Mouse (Mus musculus) lung, postnatal 0 days (tissue): ENCODE data around the gene Gm3250. TPM values are rescaled to one million over a fixed set of nuclear protein-coding genes. Genes with fewer than 3 reads are reported as not detected.
"Not testable (repeated sequence)": the region's sequence is repeated elsewhere in the genome, so short reads cannot be mapped to it uniquely, and the experiment has no call there.

ENCODE experiments used
- ATAC-seq: fragments of 200-750 bp; cut with Nextera tagmentation; 2 replicates; pipeline ENCODE4 v1.8.0; 2017; ENCODE audit warnings: moderate library complexity
- DNase-seq: peaks from one replicate; pipeline ENCODE4 v3.0.0-alpha.2; 2016; ENCODE audit warnings: low spot score
- H3K27ac ChIP-seq: fragments of 300-500 bp; sonication (generic); 2 replicates; pipeline ENCODE4 v1.5.1; 2014; ENCODE audit warnings: antibody characterized with exemption, mild to moderate bottlenecking, low read length, mixed read lengths
- H3K27me3 ChIP-seq: fragments of 300-500 bp; sonication (generic); replicated peaks from 2 replicates; pipeline ENCODE4 v1.6.1; 2014; ENCODE audit warnings: low read length, mixed read lengths; ENCODE audit not compliant: insufficient read depth
- H3K36me3 ChIP-seq: fragments of 300-500 bp; sonication (generic); 2 replicates; pipeline ENCODE4 v1.6.1; 2014; ENCODE audit warnings: low read length, mixed read lengths; ENCODE audit not compliant: insufficient read depth
- H3K4me1 ChIP-seq: fragments of 300-500 bp; sonication (generic); 2 replicates; pipeline ENCODE4 v1.6.1; 2014; ENCODE audit warnings: antibody characterized with exemption, low read depth, low read length, mixed read lengths; ENCODE audit not compliant: insufficient read depth
- H3K4me2 ChIP-seq: fragments of 300-500 bp; sonication (generic); replicated peaks from 2 replicates; pipeline ENCODE4 v1.6.1; 2014; ENCODE audit warnings: low read depth, mild to moderate bottlenecking, low read length, moderate library complexity, mixed read lengths
- H3K4me3 ChIP-seq: fragments of 300-500 bp; sonication (generic); 2 replicates; pipeline ENCODE4 v1.5.1; 2014; ENCODE audit warnings: low read depth, low read length
- H3K9ac ChIP-seq: fragments of 300-500 bp; sonication (generic); replicated peaks from 2 replicates; pipeline ENCODE4 v1.6.1; 2014; ENCODE audit warnings: low read depth, mild to moderate bottlenecking
- H3K9me3 ChIP-seq: fragments of 300-500 bp; sonication (generic); 2 replicates; pipeline ENCODE4 v1.6.1; 2016; ENCODE audit warnings: low read length, mixed read lengths
- CTCF ChIP-seq: IDR thresholded peaks from 2 replicates; pipeline ENCODE4 v1.5.1; 2016; ENCODE audit warnings: antibody characterized with exemption, mild to moderate bottlenecking
- EP300 ChIP-seq: IDR thresholded peaks from 2 replicates; pipeline ENCODE4 v1.6.1; 2016; ENCODE audit warnings: antibody characterized with exemption, mild to moderate bottlenecking, control low read depth
- WGBS: fragments of 180-500 bp; shearing (Covaris S2); extraction: QIAGEN DNeasy Blood & Tissue Kit; methylation state at CpG from one replicate; pipeline ENCODE4 v1.1.7; 2014; 5-methylcytosine and 5-hydroxymethylcytosine counted together
- polyA plus RNA-seq: library from polyadenylated mRNA; unstranded; fragments of >200 nt; fragmentation: Nextera tagmentation; extraction: Ambion mirVana; gene quantifications from 2 replicates; pipeline ENCODE4 v1.2.1, GENCODE M21; 2015

The Gm3250 gene
- polyA plus RNA-seq, 1 experiment from 2014 or later = not detected

GRCm38 (mm10) chr10:77772142-77772541 lies 10.2 kb downstream of the Gm3250 start:
- not testable (repeated sequence) for H3K27ac ChIP-seq, H3K4me3 ChIP-seq, H3K4me1 ChIP-seq, H3K4me2 ChIP-seq, DNase-seq, H3K9me3 ChIP-seq, H3K36me3 ChIP-seq, H3K27me3 ChIP-seq, H3K9ac ChIP-seq, ATAC-seq
- WGBS = 89% methylated on average over 1 of the region's 3 CpGs

GRCm38 (mm10) chr10:77771225-77771624 lies 11.1 kb downstream of the Gm3250 start, which contains the start of gene Gm3238:
Gm3238 (minus strand) TSS chr10:77771325.
- not testable (repeated sequence) for H3K4me1 ChIP-seq, H3K27me3 ChIP-seq, H3K9me3 ChIP-seq, H3K36me3 ChIP-seq, H3K4me3 ChIP-seq, H3K27ac ChIP-seq, DNase-seq, H3K9ac ChIP-seq, H3K4me2 ChIP-seq, ATAC-seq
- WGBS = 60% methylated on average over 1 of the region's 1 CpGs

DNA sequence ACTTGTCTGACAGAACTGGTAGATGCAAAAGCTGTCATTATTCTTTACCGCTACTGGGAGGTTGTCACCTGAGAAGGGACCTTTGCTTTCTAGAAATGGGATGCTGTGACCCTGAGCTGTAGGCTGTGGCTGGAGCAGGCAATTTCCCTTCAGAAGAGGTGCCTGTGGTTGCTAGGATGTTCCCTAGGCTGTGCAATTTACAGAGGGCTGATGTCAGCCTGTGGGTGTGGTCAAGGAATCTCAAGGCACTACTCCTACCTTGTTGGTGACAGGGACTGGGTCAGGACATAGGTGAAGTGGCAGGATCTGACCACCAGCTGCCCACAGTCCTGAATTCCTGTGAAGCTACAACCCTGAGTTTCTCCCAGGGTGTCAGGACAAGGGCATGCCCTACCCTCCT lies 12.6 kb downstream of the Gm3250 start:
- H3K27me3 ChIP-seq = no peaks in the 10 kb centered on the region
- no peak overlapping the region for H3K4me2 ChIP-seq
- ATAC-seq (no peak), DNase-seq (no peak)
- no peak overlapping the region for H3K4me3 ChIP-seq
- H3K4me1 ChIP-seq = no peaks in the 10 kb centered on the region
- H3K9ac ChIP-seq = no peak overlapping the region
- 82% methylated on average over 1 of the region's 1 CpGs for WGBS
- no peak overlapping the region for H3K27ac ChIP-seq
- H3K9me3 ChIP-seq = no peaks in the 10 kb centered on the region
- TF ChIP-seq EP300 = no peak
- no peak for TF ChIP-seq CTCF
- no peaks in the 10 kb centered on the region for H3K36me3 ChIP-seq

DNA sequence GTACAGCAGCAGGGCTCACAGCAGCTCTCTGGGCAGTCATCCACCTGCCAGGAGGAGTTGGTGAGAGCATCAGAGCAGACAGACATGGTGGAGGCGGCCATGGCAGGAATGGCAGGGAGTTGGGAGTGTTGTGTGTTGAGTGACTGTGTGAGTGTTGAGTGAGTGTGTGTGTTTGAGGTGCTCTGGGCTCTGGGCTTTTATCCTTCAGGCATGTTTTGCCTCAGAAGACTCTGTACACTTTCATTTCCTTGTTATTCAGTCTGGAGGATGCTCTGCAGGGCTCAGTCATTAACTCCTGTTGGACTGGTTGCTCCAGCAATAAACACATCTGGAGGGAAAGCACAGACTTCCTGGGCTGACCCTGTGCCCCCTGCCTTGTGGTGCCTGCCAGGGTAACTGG lies 22.8 kb downstream of the Gm3250 start, which contains the start of gene Gm3233:
TSS of gene Gm3233 (minus strand) at position 101 of the 400 bp plus-strand sequence.
- not testable (repeated sequence) for H3K4me3 ChIP-seq, H3K36me3 ChIP-seq, H3K27me3 ChIP-seq, H3K9me3 ChIP-seq, H3K4me2 ChIP-seq, ATAC-seq, H3K27ac ChIP-seq, DNase-seq, H3K4me1 ChIP-seq, H3K9ac ChIP-seq
- WGBS = no CpG with 5 or more reads among the region's 1 CpGs

- H3K27me3 ChIP-seq = no peaks in the 10 kb centered on the region
- no peak overlapping the region for H3K27ac ChIP-seq
- no peak overlapping the region for H3K9ac ChIP-seq
- H3K4me3 ChIP-seq = no peak overlapping the region
- peak; percentile 28; the same call in 1 of the 2 replicates for TF ChIP-seq CTCF
- no peak for TF ChIP-seq EP300
- no peak for DNase-seq
- H3K4me1 ChIP-seq = no peaks in the 10 kb centered on the region
- no peak for ATAC-seq
- no peak overlapping the region for H3K4me2 ChIP-seq
- no peaks in the 10 kb centered on the region for H3K9me3 ChIP-seq
- H3K36me3 ChIP-seq = no peaks in the 10 kb centered on the region
These were observed 28.9 kb downstream of the Gm3250 start for GRCm38 (mm10) chr10:77753448-77753847.

- H3K4me1 ChIP-seq, H3K36me3 ChIP-seq, H3K4me2 ChIP-seq, H3K9me3 ChIP-seq, H3K9ac ChIP-seq, H3K27ac ChIP-seq, H3K27me3 ChIP-seq, ATAC-seq, DNase-seq, H3K4me3 ChIP-seq: not testable (repeated sequence)
- TF ChIP-seq CTCF = peak; percentile 27
- WGBS = 64% methylated on average over 3 of the region's 3 CpGs
These were observed 30.0 kb downstream of the Gm3250 start for GRCm38 (mm10) chr10:77752312-77752711.

DNA sequence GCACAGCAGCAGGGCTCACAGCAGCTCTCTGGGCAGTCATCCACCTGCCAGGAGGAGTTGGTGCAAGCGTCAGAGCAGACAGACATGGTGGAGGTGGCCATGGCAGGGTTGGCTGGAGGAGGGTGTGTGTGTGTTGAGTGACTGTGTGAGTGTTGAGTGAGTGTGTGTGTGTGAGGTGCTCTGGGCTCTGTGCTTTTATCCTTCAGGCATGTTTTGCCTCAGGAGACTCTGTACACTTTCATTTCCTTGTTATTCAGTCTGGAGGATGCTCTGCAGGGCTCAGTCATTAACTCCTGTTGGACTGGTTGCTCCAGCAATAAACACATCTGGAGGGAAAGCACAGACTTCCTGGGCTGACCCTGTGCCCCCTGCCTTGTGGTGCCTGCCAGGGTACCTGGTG lies 31.1 kb downstream of the Gm3250 start, which contains the start of gene Gm9736:
TSS of gene Gm9736 (minus strand) at position 101 of the 400 bp plus-strand sequence.
- 67% methylated on average over 1 of the region's 1 CpGs for WGBS
- not testable (repeated sequence) for H3K4me2 ChIP-seq, ATAC-seq, H3K36me3 ChIP-seq, H3K9me3 ChIP-seq, H3K27ac ChIP-seq, H3K9ac ChIP-seq, DNase-seq, H3K4me1 ChIP-seq, H3K4me3 ChIP-seq, H3K27me3 ChIP-seq

GRCm38 (mm10) chr10:77750686-77751085 lies 31.7 kb downstream of the Gm3250 start:
- WGBS = 82% methylated on average over 1 of the region's 1 CpGs
- H3K4me2 ChIP-seq, DNase-seq: not testable (repeated sequence)

DNA sequence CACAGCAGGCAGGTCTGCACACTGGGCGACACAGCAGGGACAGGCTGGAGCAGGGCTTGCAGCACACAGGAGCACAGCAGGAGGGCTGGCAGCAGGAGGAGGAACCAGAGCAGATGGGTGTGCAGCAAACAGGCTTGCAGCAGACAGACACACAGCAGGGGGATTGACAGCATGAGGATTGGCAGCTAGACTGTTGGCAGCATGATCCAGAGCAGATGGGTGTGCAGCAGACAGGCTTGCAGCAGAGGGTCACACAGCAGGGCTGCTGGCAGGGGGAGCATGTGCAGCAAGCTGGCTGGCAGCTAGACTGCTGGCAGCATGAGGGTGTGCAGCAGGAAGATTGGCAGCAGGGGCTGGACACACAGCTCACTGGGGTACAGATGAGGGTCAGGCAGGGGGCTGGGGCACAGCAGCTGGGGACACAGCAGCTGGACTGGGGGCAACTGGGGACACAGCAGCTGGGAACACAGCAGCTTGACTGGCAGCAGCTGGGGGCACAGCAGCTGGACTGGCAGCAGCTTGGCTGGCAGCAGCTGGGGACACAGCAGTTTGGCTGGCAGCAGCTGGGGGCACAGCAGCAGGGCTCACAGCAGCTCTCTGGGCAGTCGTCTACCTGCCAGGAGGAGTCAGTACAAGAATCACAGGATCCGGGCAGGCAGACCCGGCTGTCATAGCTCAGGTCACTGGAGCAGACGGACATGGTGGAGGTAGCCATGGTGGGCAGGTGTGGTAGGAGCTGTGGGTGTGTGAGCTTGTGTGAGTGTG lies 40.2 kb downstream of the Gm3250 start, which contains the start of gene Gm18596:
TSS of gene Gm18596 (minus strand) at position 715 of the 765 bp plus-strand sequence.
- 47% methylated on average over 3 of the region's 5 CpGs for WGBS
- H3K4me1 ChIP-seq, ATAC-seq, H3K9me3 ChIP-seq, H3K4me3 ChIP-seq, H3K36me3 ChIP-seq, H3K9ac ChIP-seq, H3K27ac ChIP-seq, H3K4me2 ChIP-seq, H3K27me3 ChIP-seq, DNase-seq: not testable (repeated sequence)

More at GRCm38 (mm10) chr10:77750686-77751085, 31.7 kb downstream of the Gm3250 start:
- H3K9ac ChIP-seq, H3K36me3 ChIP-seq, H3K4me1 ChIP-seq, H3K4me3 ChIP-seq, H3K9me3 ChIP-seq, H3K27me3 ChIP-seq, H3K27ac ChIP-seq, ATAC-seq: not testable (repeated sequence)
